ENCODE assay signal across 1 mouse cellular context in the genomic region with DNA sequence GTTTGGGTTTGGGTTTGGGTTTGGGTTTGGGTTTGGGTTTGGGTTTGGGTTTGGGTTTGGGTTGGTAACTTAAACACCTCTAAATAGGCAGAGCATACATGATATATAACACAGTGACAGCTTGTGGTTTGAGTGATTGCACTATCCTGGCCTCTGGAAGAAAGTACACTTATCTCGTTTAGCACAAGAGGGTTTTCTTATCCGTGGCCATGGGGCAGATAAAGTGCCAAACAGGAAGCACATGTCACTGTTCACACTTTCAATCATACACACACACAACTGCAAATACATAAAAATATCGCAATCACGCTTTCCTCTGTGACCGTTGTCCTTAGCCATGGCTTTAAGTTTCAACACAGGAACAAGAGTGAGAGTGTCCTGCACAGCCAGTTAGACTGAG.
TF ChIP-seq lines count a peak whose summit lies in the region.

No protein-coding gene starts in this region.

TF ChIP-seq in MEL, 35 proteins besides CTCF, POLR2A, EP300 and RAD21 (continued from another document):
- TF ChIP-seq UBTF (IDR thresholded peaks at IDR 0.05; ENCODE audit: borderline replicate concordance, insufficient read depth, low read depth, low read length) (no peak), SIN3A (IDR thresholded peaks at IDR 0.05; ENCODE audit: low read length) (no peak), JUND (IDR thresholded peaks at IDR 0.05; ENCODE audit: low read depth, low read length) (no peak), MYC (IDR thresholded peaks at IDR 0.05; ENCODE audit: low read depth, low read length) (no peak), TBP (IDR thresholded peaks at IDR 0.05; ENCODE audit: low read depth, low read length) (no peak), GATA1 (IDR thresholded peaks at IDR 0.05; ENCODE audit: low read depth, low read length) (peak; percentile 87), POLR2AphosphoS5 (IDR thresholded peaks at IDR 0.05; ENCODE audit: borderline replicate concordance, low read depth, low read length) (no peak), KAT2A (conservative IDR thresholded peaks at IDR 0.05; ENCODE audit: low read depth, low read length) (peak; percentile 32; the same call in 1 of the 2 replicates), ETS1 (IDR thresholded peaks at IDR 0.05; ENCODE audit: low read depth, low read length) (peak; percentile 81), TAL1 (IDR thresholded peaks at IDR 0.05; ENCODE audit: low read length) (no peak), RCOR1 (IDR thresholded peaks at IDR 0.05; ENCODE audit: low read depth, low read length) (peak; percentile 89), ZC3H11A (IDR thresholded peaks at IDR 0.05; ENCODE audit: low read depth, low read length) (no peak), MEF2A (IDR thresholded peaks at IDR 0.05; ENCODE audit: extremely low read depth, insufficient replicate concordance, low read depth, low read length, poor library complexity, severe bottlenecking) (no peak), BHLHE40 (IDR thresholded peaks at IDR 0.05; ENCODE audit: borderline replicate concordance, low read depth, low read length) (peak; percentile 63; the same call in 1 of the 2 replicates), NELFE (IDR thresholded peaks at IDR 0.05; ENCODE audit: low read depth, low read length) (no peak), GABPA (IDR thresholded peaks at IDR 0.05; ENCODE audit: low read depth, low read length) (no peak), CHD2 (IDR thresholded peaks at IDR 0.05; ENCODE audit: low read length) (no peak), USF2 (IDR thresholded peaks at IDR 0.05; ENCODE audit: borderline replicate concordance in 1 of 2, insufficient read depth in 1 of 2, low read depth in 1 of 2, low read length in 2 of 2) (no peak)
